Mouse (Mus musculus): Measurements from ENCODE around the gene Fyco1. TPM values are rescaled to one million over a fixed set of nuclear protein-coding genes. Genes with fewer than 3 reads are reported as not detected.

The Fyco1 gene
- polyA plus RNA-seq, 1 experiment from 2014 or later, result 15.1 TPM

DNA sequence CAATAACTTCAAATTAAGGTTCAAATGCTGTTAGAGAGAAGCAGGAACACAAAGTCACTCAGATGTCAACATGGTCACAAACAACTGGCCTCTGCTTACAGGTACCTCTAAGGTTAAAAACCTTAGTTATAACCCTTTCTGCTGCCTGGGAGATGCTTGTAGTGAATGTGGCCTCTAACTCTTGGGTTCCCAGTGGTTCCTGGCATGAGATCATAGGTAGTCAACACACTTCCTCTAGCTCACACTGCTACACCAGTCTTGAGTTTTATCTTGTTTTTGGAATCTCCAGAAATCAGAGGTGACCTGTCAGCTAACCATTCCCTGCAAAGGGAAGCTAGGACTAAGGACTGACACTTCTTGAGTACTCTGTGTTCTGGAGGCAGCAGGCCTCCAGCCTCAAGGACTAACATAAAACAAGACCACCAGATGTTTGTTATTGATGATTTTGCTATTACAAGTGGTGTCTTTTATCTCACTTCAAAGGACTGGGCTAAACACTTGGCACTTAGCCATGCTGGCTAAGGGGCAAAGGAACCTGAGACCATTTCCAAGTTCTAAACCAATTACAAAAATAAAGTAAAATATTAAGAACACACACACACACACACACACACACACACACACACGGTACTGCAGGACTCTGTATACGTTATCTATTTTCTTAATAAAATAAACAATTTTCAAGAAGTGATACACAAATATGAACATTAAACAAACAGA, 1.6 kb downstream of the Fyco1 start:
- no peaks in the 10 kb centered on the region for H3K27me3 ChIP-seq
- H3K27ac ChIP-seq, result no peak overlapping the region
- H3K9ac ChIP-seq, result no peak overlapping the region
- peak overlapping the region; percentile 73 for H3K4me3 ChIP-seq (replicated peaks)
- no peaks in the 10 kb centered on the region for H3K36me3 ChIP-seq
- WGBS, result 63% methylated on average over 2 of the region's 2 CpGs
- peaks cover 13% of the 10 kb centered on the region for H3K4me1 ChIP-seq
- H3K4me2 ChIP-seq, result peak overlapping the region; percentile 80
- H3K9me3 ChIP-seq (replicated peaks), result no peaks in the 10 kb centered on the region
- no peak for ATAC-seq (replicated peaks; ENCODE audit: low FRiP score)

DNA sequence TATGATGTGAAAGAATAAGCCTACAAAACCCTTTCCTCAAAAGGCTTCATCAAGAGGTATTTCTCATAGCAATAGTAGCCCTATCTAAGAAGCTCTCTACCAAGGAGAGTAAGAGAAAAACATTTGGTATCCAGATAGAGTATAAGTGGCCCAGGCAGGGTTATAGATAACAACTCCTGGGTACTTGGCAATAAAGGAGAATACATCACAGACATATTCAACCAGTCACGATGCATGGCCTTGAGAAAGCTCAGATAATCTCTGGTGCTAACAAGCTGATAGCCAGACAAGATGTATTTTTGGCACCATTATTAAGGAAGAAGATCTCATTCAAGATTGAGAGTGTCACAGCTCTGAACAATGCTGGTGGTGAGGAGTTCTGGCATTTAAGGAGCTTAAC, 5.2 kb downstream of the Fyco1 start:
- no peak overlapping the region for H3K4me3 ChIP-seq (replicated peaks)
- no peaks in the 10 kb centered on the region for H3K27me3 ChIP-seq
- H3K4me1 ChIP-seq, result peaks cover 10% of the 10 kb centered on the region
- WGBS, result 93% methylated on average over 1 of the region's 1 CpGs
- H3K9ac ChIP-seq, result no peak overlapping the region
- no peak overlapping the region for H3K27ac ChIP-seq
- H3K9me3 ChIP-seq (replicated peaks), result no peaks in the 10 kb centered on the region
- ATAC-seq (replicated peaks; ENCODE audit: low FRiP score), result no peak
- peaks cover 7% of the 10 kb centered on the region; the same call in 1 of the 2 replicates for H3K36me3 ChIP-seq
- no peak overlapping the region for H3K4me2 ChIP-seq

DNA sequence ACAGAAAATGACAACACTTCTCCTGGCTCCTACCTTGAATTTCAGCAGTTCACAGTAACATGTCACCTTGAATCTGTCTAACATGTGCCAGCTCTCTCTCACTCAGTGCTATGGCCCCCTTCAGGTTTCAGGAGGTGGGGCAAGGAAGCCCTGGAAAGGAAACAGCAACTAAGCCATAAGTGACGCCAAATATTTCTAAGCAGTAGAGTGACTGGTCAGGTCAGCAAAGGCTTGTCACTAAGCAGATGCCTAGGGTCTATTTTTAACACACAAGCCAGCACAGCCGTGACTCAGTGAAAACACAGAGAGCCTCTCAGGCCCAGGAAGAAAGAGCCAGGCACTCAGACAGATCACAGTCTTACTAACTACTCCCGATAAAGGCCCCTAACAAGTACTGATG, 6.6 kb downstream of the Fyco1 start:
- no peak for ATAC-seq (replicated peaks; ENCODE audit: low FRiP score)
- no peak overlapping the region for H3K4me2 ChIP-seq
- H3K9ac ChIP-seq, result no peak overlapping the region
- H3K4me3 ChIP-seq (replicated peaks), result no peak overlapping the region
- no peak overlapping the region for H3K27ac ChIP-seq
- no peaks in the 10 kb centered on the region for H3K9me3 ChIP-seq (replicated peaks)
- peaks cover 3% of the 10 kb centered on the region for H3K4me1 ChIP-seq
- WGBS, result 58% methylated on average over 3 of the region's 3 CpGs
- H3K36me3 ChIP-seq, result peaks cover 20% of the 10 kb centered on the region
- no peaks in the 10 kb centered on the region for H3K27me3 ChIP-seq

DNA sequence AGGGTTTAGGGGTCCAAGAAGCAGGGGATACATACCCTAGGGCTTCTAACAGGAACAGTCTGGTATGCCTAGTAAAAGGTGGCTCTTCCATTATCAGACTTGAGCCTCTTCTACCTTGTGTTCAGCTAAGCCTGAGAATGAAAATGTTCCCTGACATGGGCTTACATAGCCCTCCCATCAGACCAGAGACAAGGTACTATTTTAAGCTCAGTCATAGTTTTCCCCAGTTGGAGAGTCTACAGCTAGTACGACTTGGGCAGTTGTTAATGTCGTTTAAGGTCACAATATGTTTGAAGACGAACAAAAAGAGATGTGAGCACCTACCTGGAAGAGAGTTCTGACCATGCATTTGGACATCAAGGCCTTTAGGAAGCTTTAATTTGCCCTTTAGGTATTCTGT, 7.2 kb downstream of the Fyco1 start:
- no peaks in the 10 kb centered on the region for H3K4me1 ChIP-seq
- no peak for ATAC-seq (replicated peaks; ENCODE audit: low FRiP score)
- 84% methylated on average over 3 of the region's 3 CpGs for WGBS

DNA sequence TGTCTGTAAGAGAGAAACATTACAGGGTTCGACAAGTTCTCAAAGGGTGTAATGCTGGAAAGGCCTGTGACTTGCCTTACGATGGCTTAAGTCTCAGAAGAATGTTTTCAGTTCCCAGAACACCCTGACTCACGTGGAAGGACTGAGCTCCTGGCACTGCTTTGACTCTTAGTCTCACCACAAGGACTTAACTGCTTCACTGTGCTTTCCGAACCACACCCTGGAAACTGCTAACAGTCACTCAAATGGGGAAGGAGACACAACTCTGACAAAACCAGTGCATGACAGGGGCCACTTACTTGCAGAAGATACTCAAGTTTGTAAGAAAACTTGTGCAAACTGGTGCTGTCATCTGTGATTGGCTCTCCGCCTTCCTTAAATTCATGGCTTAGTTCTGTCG, 11.5 kb downstream of the Fyco1 start:
- H3K27me3 ChIP-seq, result no peaks in the 10 kb centered on the region
- no peak overlapping the region for H3K9ac ChIP-seq
- H3K4me3 ChIP-seq (replicated peaks), result no peak overlapping the region
- no peak overlapping the region for H3K27ac ChIP-seq
- 90% methylated on average over 6 of the region's 6 CpGs for WGBS
- no peaks in the 10 kb centered on the region for H3K4me1 ChIP-seq
- no peak overlapping the region for H3K4me2 ChIP-seq
- peaks cover 62% of the 10 kb centered on the region for H3K36me3 ChIP-seq
- ATAC-seq (replicated peaks; ENCODE audit: low FRiP score), result no peak
- no peaks in the 10 kb centered on the region for H3K9me3 ChIP-seq (replicated peaks)

More for the DNA sequence above, 7.2 kb downstream of the Fyco1 start:
- Histone ChIP-seq H3K4me2 (no peak overlapping the region), H3K9me3 (replicated peaks) (no peaks in the 10 kb centered on the region), H3K36me3 (peaks cover 26% of the 10 kb centered on the region), H3K27me3 (no peaks in the 10 kb centered on the region), H3K9ac (no peak overlapping the region), H3K27ac (no peak overlapping the region), H3K4me3 (replicated peaks) (no peak overlapping the region)

DNA sequence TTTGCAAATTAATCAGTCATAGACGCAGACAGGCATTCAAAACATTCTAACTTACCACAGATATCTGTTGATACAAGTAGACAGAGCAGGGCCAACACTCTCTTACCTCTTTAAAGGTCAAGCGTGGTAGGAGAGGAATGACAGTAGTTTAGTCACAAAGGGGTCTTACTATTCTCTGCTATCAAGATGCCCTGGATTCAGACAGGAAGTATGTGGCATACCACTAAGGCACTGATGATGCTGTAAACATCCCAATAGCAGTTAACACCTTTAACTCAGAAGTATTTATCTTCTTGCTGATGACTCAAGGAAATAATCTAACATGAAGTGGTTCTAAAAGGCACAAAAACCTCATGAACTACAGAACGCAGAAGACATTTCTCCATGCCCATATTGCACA, 15.8 kb downstream of the Fyco1 start:
- Histone ChIP-seq H3K27me3 (no peaks in the 10 kb centered on the region), H3K4me1 (no peaks in the 10 kb centered on the region), H3K4me2 (no peak overlapping the region), H3K27ac (no peak overlapping the region), H3K9me3 (replicated peaks) (no peaks in the 10 kb centered on the region), H3K36me3 (peaks cover 82% of the 10 kb centered on the region), H3K4me3 (replicated peaks) (no peak overlapping the region), H3K9ac (no peak overlapping the region)
- ATAC-seq (replicated peaks; ENCODE audit: low FRiP score), result no peak
- 88% methylated on average over 3 of the region's 3 CpGs for WGBS

DNA sequence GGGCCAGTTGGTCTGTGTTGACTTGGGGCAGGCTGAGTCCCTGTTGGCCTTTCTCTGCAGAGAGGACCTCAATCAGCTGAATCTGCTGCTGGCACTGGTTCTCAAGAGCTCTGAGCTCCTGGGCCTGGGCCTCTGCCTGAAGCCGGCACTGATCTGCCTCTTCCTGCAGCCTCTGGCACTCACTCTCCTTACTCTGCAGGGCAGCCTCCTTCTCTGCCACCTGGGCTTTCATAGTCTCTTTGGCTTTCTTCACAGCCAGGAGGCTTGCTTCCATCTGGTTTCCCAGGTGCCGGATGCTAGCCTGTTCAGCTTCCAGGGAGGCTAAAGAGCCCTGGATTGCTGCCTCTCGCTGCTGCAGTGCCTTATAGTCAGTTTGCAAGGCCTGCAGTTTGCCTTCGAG, 22.8 kb downstream of the Fyco1 start:
- Histone ChIP-seq H3K27me3 (no peaks in the 10 kb centered on the region), H3K4me2 (no peak overlapping the region), H3K4me1 (no peaks in the 10 kb centered on the region), H3K4me3 (replicated peaks) (no peak overlapping the region), H3K9ac (no peak overlapping the region), H3K9me3 (replicated peaks) (no peaks in the 10 kb centered on the region), H3K27ac (no peak overlapping the region), H3K36me3 (peaks cover 84% of the 10 kb centered on the region)
- 87% methylated on average over 4 of the region's 4 CpGs for WGBS
- no peak for ATAC-seq (replicated peaks; ENCODE audit: low FRiP score)

DNA sequence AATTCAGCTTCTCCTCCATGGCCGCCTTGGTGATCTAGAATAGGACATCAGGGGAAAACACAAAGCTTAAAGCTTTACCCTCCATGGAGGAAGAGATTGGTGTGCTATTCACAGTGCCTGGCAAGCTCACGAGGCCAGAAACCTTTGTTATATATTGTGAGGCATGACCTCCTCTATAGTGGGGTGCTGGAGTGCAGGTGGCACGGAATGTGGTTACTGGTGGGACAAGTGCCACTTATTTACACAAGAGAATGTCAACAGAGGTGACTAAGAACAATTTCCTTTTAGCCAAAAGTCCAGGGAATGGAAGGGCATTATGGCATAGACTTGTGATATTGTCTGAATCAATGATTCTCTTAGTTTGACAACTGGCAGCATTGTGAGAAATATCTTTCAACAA, 25.1 kb downstream of the Fyco1 start:
- Histone ChIP-seq H3K36me3 (peaks cover 92% of the 10 kb centered on the region), H3K9me3 (replicated peaks) (no peaks in the 10 kb centered on the region), H3K4me1 (no peaks in the 10 kb centered on the region), H3K27me3 (no peaks in the 10 kb centered on the region), H3K9ac (no peak overlapping the region), H3K27ac (no peak overlapping the region), H3K4me2 (no peak overlapping the region), H3K4me3 (replicated peaks) (no peak overlapping the region)
- 91% methylated on average over 3 of the region's 3 CpGs for whole genome bisulfite sequencing
- no peak for ATAC-seq (replicated peaks; ENCODE audit: low FRiP score)

DNA sequence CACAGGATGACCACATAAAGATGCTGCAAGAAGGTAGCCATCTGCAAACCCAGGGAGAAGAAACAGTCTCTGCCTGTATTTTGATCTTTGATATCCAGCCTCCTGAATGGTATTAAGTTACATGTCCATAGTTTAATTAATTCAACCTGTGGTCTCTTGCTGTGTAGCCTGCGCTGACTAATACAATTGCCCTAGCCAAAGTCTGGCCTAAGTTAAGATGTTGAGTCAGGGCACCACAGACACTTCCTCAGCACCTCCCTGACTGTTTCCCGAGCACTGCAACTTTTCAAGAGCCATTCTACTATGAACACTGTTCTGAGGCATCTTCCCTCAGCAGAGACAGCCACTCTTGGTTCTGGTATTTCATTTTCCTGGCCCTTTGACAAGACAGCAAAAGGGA, 33.1 kb downstream of the Fyco1 start:
- Histone ChIP-seq H3K27me3 (no peaks in the 10 kb centered on the region), H3K4me2 (no peak overlapping the region), H3K36me3 (peaks cover 85% of the 10 kb centered on the region), H3K9ac (no peak overlapping the region), H3K9me3 (replicated peaks) (no peaks in the 10 kb centered on the region), H3K4me1 (no peaks in the 10 kb centered on the region), H3K4me3 (replicated peaks) (no peak overlapping the region), H3K27ac (no peak overlapping the region)
- WGBS, result 91% methylated on average over 2 of the region's 2 CpGs
- no peak for ATAC-seq (replicated peaks; ENCODE audit: low FRiP score)

DNA sequence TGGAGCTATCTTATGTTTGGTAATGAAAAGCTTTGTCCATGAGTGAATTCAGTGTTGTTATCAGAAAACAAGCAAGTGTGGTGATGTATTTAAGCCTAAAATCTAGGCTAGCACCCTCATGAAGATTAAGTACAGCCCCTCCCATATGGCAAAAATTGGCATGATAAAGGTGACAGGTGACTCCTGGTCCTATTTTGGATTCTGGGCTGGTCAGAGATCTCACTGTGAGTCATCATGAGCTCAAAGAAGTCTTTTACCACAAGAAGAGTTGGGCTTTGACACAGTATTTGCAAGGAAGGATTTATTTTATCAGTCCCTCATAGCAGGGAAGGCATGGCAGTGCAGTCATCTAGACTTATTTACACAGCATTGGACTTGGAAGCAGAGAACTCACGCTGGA, 35.7 kb downstream of the Fyco1 start:
- no peaks in the 10 kb centered on the region for H3K27me3 ChIP-seq
- H3K36me3 ChIP-seq, result peaks cover 82% of the 10 kb centered on the region
- WGBS, result 79% methylated on average over 1 of the region's 1 CpGs
- H3K4me2 ChIP-seq, result no peak overlapping the region
- no peak overlapping the region for H3K4me3 ChIP-seq (replicated peaks)
- no peak for ATAC-seq (replicated peaks; ENCODE audit: low FRiP score)
- H3K27ac ChIP-seq, result no peak overlapping the region
- no peaks in the 10 kb centered on the region for H3K4me1 ChIP-seq
- no peaks in the 10 kb centered on the region for H3K9me3 ChIP-seq (replicated peaks)
- no peak overlapping the region for H3K9ac ChIP-seq

DNA sequence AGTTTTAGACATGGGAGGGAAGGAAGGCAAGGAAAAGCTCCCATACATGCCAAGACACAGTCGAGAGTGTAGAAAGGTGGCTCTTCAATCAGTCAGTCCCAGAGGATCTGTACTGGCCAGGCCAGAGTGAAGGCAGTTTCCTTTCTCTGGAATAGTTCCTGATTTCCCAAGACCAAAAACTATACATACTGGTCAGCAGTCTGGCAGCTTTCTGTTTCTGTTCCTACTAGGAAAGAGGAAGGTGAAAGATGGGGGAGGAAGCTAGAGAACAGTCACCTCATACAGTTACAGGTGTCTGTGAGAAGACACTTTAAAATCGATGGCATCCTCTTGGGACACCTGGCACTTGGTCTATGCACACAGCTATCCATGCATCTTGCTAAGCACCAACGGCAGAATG, 36.3 kb downstream of the Fyco1 start:
- H3K36me3 ChIP-seq, result peaks cover 82% of the 10 kb centered on the region
- no peak overlapping the region for H3K4me2 ChIP-seq
- no peaks in the 10 kb centered on the region for H3K4me1 ChIP-seq
- 92% methylated on average over 3 of the region's 3 CpGs for WGBS
- H3K9ac ChIP-seq, result no peak overlapping the region
- no peaks in the 10 kb centered on the region for H3K9me3 ChIP-seq (replicated peaks)
- no peak for ATAC-seq (replicated peaks; ENCODE audit: low FRiP score)
- no peak overlapping the region for H3K4me3 ChIP-seq (replicated peaks)
- no peaks in the 10 kb centered on the region for H3K27me3 ChIP-seq
- H3K27ac ChIP-seq, result no peak overlapping the region

DNA sequence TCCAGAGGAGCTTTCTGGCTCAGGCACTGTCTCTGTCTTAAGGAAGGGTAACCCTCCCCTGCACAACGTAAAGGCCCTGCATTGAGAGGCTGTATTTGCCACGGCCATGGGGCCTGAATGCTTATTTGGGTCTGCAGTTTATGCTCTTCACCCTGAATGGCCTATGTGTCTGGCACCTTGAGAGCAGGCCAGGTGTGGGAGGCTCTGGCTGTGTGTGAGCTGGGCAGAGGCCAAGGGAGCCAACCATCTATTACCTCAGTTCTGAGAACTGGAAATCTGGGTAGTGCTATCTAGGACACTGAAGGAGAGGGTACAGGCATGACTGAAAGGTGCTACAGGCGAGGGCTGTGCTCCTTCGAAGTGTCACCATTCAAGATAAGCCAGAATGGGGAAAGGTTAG, 36.9 kb downstream of the Fyco1 start:
- no peaks in the 10 kb centered on the region for H3K9me3 ChIP-seq (replicated peaks)
- H3K4me1 ChIP-seq, result no peaks in the 10 kb centered on the region
- H3K4me3 ChIP-seq (replicated peaks), result no peak overlapping the region
- peaks cover 84% of the 10 kb centered on the region for H3K36me3 ChIP-seq
- no peaks in the 10 kb centered on the region for H3K27me3 ChIP-seq
- no peak overlapping the region for H3K9ac ChIP-seq
- WGBS, result 80% methylated on average over 4 of the region's 4 CpGs
- ATAC-seq (replicated peaks; ENCODE audit: low FRiP score), result no peak
- no peak overlapping the region for H3K4me2 ChIP-seq
- H3K27ac ChIP-seq, result no peak overlapping the region

DNA sequence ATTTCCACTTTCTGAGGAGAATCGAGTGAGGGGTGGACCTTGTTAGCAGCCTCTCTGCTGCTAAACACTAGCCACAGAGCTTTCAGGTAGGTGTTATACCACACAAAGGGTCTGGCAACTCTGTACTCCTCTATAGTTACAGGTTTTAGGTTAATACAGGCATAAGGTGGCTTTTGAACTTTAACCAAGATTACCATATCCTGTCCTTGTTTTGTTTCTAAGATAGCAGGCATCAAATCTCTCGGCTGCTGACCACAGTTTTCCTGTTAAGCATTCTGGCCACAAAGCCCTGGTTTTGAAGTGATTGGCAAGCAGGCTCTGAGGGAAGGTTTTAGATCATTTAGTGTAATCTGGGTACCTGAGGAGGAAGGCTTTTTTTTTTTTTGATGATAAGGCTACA, 37.4 kb downstream of the Fyco1 start:
- no peaks in the 10 kb centered on the region for H3K27me3 ChIP-seq
- no peak for ATAC-seq (replicated peaks; ENCODE audit: low FRiP score)
- peaks cover 82% of the 10 kb centered on the region for H3K36me3 ChIP-seq
- WGBS, result 84% methylated on average over 2 of the region's 2 CpGs
- H3K4me1 ChIP-seq, result no peaks in the 10 kb centered on the region
- H3K4me3 ChIP-seq (replicated peaks), result no peak overlapping the region
- H3K9ac ChIP-seq, result no peak overlapping the region
- no peak overlapping the region for H3K27ac ChIP-seq
- no peak overlapping the region for H3K4me2 ChIP-seq
- H3K9me3 ChIP-seq (replicated peaks), result no peaks in the 10 kb centered on the region
